Mouse (Mus musculus) adipocyte (in vitro differentiated cells): ENCODE results near the gene Rdh16f1.
"Not testable (repeated sequence)": the region's sequence is repeated elsewhere in the genome, so short reads cannot be mapped to it uniquely, and the experiment has no call there.

Experiments
- DNase-seq: peaks from one replicate; pipeline ENCODE4 v3.0.0-alpha.2; 2016; ENCODE audit warnings: low spot score

The Rdh16f1 gene

DNA sequence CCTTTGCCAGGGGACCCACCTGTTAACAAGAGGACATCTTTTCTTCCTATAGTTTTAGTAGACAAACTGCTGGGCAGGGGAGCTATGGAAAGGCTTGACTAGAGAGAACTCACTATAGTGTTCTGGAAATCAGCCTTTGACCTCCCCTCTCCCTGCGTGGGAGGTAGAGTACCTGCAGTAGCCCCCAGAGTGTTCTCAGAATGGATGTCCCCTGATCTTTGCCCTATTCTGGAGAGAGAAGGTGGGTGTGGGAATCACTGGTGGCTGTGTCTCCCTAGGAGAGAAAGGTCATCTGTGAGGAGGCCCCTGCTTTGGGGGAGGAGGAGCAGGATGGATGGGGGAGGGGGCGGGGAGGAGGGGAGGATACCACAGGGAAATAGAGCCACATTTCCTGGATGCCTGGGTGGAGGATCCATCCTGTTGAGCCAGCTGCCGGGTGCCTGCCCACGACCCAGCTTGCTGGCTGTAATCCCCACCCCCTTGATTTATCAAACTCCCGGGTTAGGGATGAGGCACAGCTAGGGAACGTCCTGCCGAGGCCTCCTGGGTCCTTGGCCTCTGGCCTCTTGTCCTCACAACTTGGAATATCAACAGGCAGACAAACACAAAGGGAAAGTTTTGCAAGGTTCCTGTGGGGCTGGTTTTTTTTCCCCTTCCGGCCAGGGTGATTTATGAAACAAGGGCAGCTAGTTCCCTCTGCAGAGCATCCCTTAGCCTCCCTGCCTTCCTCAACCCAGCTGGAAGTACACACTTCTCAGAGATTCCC lies 10.6 kb upstream of the Rdh16f1 start:
- no peak for DNase-seq

DNA sequence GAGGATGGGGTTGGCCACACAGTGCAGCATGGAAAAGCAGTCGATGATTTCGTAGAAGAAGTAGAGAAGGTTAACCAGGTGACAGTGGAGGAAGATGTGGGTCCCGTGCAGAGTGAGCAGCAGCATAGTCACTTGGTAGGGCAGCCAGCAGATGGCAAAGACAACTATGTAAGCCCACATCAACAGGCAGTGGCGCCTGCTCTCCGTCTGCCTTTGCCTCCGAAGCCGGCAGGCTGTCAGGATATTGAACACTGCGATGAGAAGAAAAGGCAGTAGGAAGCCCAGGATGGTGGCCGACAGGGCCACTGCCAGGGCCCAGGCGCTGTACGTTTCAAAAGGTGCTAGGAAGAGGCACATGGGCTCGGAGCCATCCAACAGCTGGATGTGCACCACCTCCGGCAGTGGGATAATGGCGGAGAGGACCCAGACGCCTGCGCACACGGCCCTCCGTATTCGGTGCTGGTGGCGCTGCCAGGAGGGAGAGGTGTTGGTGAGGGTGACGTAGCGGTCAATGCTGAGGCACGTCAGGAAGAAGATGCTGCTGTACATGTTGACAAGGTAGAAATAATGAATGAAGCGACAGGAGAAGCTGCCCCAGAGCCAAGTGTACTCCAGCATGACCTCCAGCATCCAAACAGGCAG lies 9.3 kb upstream of the Rdh16f1 start:
- no peak for DNase-seq

DNA sequence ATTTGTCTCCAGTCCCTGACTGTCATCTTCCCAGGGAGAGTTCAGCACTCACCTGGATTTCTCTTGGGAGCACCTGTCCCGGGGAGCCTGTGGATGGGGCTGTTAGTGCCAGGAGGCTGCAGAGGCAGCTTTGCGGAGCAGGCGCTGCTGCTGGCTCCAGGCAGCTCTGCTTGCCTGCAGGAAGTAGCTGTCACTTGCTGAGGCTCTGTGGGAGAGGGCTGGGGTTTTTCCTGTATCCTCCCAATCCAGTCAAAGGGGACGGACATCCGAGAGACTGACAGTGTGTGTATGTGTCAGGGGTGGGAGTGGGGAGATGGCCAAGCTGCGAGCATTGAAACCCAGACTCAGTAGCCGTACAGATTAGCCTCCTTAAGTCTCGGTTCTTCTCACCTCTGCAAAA lies 8.0 kb upstream of the Rdh16f1 start, which contains the start of gene Gpr182:
Gpr182 (minus strand) TSS at position 185 of the 400 bp plus-strand sequence.
- DNase-seq, result no peak

- DNase-seq, result peak; percentile 24
These were observed 4.9 kb upstream of the Rdh16f1 start for GRCm38 (mm10) chr10:127754566-127755166.

GRCm38 (mm10) chr10:127755246-127755645 lies 4.3 kb upstream of the Rdh16f1 start:
- peak; percentile 69 for DNase-seq

- DNase-seq, result no peak
These were observed 3.7 kb upstream of the Rdh16f1 start for GRCm38 (mm10) chr10:127755770-127756468.

DNA sequence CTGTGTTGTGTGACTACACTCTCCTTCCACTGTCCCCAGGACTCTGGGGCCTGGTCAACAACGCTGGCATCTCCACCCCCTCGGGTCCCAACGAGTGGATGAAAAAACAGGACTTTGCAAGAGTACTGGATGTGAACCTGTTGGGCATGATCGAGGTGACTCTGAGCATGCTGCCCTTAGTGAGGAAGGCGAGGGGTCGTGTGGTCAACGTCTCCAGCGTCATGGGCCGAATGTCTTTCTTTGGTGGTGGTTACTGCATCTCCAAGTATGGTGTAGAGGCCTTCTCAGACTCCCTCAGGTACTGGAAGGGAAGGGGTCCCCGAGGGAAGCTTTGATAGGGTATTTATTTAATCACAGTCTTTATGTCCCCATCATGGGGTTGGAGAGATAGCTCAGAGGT lies 3.3 kb downstream of the Rdh16f1 start:
- not testable (repeated sequence) for DNase-seq

DNA sequence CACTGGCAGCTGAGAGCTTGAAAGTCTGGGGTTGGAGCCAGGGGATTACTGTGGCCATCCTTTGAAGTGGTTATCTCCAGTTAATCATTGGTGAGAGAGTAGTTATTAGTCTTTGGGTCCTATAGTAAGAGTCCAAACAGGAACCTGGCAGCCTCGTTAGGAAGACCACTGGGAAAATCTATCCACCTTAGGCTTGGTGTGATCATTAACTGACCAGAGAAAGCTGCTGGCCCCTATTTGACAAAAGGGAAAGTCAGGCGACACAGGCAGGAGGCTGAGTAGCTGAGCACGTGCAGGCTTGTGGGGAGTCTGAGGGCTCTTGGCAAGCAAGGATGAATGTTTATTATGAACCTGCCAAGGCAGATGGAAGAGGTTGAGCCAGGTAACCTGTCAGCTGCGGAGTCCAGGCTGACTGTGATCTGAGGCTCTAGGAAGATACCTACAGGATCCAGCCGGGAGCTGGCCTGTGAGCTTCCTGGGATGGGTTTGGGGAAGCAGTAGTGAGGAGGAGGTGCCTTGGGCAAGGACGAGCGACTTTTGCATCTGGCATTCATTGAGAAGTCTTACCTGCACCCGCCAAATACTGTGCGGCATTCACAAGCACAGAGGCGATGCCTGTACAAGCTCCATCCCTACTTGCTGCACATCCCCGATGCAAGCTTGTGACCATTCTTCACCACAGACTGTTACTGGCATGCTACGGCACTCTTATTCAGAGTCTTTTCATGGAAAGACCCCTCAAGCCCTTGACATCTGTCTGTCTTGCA lies 4.5 kb downstream of the Rdh16f1 start:
- DNase-seq, result no peak

- DNase-seq, result no peak
These were observed 7.0 kb downstream of the Rdh16f1 start for GRCm38 (mm10) chr10:127766564-127766963.

DNA sequence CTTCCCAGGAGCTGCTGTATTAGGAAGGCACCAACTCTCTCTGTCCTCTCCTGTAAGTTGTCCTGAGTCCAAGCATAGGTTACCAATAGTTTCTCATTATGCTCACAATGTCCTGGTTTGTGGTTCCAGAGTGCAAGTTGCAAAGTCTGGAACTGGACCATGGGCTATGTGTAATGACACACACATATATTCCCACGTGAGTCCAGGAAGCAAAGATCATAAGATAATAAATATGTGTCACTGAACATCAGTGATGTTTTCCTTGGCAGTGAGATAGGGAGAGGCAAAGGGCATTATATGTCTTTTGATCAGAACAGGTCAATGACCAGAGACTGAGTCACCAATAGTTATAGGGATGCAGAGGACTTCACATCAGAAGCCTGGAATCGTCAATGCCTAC lies 16.4 kb downstream of the Rdh16f1 start, which contains the start of gene Rdh9:
Rdh9 (plus strand) TSS at position 376 of the 400 bp plus-strand sequence.
- DNase-seq, result no peak

DNA sequence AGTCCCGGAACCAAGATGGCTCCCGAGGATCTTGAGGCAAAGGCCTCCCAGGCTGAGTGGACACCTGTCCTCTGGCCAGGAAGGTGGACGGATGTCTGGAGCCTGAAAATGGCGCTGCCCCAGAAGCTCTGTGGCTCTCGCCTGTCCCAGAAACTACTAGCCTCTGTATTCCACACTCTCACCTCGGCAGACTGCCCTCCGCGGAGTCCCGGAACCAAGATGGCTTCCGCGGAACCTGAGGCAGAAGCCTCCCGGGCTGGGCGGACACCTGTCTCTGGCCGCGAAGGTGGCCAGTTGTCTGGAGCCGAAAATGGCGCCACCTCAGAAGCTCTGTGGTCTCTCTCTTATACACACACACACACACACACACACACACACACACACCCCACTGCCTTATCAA lies 22.7 kb downstream of the Rdh16f1 start:
- DNase-seq, result not testable (repeated sequence)

DNA sequence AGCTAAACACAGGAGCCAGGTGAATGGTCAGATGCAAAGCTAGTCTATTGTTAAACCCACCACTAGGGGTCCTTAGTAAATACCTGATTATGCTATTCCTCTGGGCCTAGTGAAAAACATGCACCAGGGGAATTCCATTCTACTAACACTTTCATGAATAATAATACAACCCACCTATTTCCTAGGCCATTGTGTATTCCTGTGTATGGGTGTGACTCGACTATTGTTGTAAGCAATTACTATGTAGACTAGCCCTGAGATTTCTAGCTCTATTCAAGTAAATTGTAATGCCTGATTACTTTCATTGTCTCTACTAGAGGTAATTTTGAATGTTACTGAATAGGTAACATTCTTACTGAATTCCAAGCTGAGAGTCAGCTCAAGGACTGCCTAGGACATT lies 25.8 kb downstream of the Rdh16f1 start:
- DNase-seq, result not testable (repeated sequence)

GRCm38 (mm10) chr10:127799295-127799694 lies 39.7 kb downstream of the Rdh16f1 start:
- no peak for DNase-seq

GRCm38 (mm10) chr10:127800891-127801290 lies 41.3 kb downstream of the Rdh16f1 start, which contains the start of gene Rdh16:
Rdh16 (plus strand) TSS chr10:127801152.
- no peak for DNase-seq

DNA sequence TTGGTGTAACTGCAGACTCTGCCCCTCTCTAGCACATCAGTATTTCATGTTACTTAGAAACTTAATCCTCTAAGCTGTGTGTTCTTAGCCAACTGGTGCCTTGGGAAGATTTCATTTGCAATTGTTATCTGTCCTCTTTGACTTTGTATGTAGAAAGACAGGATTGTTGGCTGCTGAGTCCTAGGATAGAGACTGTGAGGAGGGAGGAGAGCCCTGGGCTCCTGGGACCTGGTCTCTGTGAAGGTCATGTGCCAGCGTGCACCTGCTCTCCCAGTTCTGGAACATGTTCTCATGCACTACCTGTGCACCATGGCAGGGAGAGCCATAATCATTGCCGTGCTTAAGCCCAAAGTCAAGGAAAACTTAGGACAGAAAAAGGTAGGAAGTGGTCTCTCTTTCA lies 42.0 kb downstream of the Rdh16f1 start:
- no peak for DNase-seq

GRCm38 (mm10) chr10:127802236-127802635 lies 42.6 kb downstream of the Rdh16f1 start:
- DNase-seq, result no peak

DNA sequence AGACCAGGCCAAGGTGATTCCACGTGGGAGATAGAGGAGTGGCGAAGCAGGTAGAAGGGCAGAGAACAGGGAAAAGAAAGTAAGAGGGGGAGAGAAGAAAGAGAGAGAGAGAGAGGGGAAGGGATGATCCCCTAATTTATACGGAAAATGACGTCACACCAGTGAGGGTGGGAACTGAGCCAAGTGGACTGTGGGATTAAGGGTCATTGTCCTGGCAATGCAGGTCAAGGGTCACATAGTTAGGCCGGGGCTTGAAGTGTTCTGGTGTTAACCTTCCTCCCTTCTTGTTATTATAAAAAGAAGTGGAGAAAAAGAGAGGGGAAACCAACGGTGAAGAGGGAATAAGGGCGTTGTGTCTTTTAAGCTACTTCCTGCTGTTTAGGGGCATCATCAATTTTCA lies 44.8 kb downstream of the Rdh16f1 start:
- no peak for DNase-seq

DNA sequence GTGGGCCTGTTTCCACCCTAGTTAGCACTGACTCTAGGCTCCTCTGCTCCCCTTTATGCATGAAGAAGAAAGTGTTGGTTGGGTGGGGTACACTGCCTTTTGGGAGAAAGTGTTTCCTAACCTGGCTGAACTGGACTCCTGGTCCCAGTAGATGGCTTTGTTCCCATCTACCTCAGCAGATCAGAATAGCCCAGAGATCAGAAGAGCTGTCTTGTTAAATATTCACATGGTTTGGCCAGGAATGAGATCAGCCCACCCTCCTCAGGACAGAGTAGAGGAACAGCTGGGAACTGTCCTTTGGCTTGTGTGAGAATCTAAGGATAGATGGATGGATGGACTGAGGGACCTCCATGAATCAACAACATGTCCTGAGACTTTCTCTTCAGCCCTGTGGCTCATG lies 56.3 kb downstream of the Rdh16f1 start:
- no peak for DNase-seq

DNA sequence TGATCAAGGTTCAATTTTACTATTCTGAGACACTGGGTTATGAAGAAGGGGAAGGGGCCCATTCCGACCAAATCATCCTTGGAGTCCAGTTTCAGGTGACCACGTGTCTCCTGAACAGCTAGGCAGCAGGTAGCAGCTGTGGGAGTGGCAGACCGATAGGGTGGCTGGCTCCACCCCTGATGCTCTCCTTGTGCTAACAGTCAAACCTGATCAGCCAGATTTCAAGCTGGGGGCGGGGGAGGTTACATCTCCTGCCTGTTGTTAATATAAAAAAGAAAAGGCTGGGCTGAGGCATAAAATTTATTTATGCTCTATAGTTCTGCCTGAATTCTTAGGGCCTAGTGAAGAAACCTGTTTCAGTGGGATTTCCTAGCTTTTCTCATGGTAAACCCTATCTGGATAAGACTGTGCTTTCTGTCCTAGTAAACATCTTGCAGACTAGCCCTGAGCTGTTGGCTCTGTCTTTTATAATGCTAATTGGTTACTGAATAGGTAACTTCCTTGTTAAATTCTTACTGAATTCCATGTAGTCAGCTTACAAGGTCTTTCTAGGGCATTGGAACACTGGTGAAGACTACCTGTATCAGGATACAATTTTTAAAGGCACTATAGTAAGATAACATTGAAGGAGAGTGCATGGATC lies 57.8 kb downstream of the Rdh16f1 start:
- DNase-seq, result not testable (repeated sequence)

DNA sequence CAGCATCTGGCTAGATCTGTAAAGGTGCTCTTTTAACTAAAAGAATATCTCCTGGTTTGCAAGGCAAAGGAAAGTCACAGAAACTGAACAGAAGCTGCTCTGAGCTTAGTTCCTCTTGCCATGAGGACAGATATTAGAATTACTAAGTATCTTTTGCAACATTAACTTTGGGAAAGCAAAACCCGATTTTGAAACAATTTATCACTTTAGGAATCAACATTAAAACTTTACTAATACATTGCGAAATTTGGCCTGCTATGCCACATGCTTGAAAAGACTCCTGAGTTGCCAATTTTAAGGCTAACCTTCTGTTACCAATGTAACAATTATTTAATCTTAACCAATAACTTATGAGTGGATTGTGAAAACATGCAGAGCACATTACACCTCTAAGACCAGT lies 62.2 kb downstream of the Rdh16f1 start:
- not testable (repeated sequence) for DNase-seq

GRCm38 (mm10) chr10:127825386-127825785 lies 65.8 kb downstream of the Rdh16f1 start:
- peak; percentile 69 for DNase-seq
